Mouse (Mus musculus) gastrocnemius, postnatal 14 days (tissue): ENCODE results near the gene Pip5k1c. TPM values are rescaled to one million over a fixed set of nuclear protein-coding genes. Genes with fewer than 3 reads are reported as not detected.

Experiments used
- DNase-seq: peaks from one replicate; pipeline ENCODE4 v3.0.0; 2021; ENCODE audit warnings: mixed read lengths
- intact Hi-C: fragments of 180-260 bp; cut with DNase I; formaldehyde crosslinking; loops from one replicate; pipeline ENCODE4 v1.15.1; 2025; ENCODE audit warnings: low total_unique reads
- total RNA-seq, 2 experiments: library from RNA; stranded (reverse); gene quantifications; 2 replicates each; pipeline ENCODE4 v1.2.3; 2021

Pip5k1c gene
- total RNA-seq, 2 experiments from 2014 or later, result 18.5 to 22.8 TPM

DNA sequence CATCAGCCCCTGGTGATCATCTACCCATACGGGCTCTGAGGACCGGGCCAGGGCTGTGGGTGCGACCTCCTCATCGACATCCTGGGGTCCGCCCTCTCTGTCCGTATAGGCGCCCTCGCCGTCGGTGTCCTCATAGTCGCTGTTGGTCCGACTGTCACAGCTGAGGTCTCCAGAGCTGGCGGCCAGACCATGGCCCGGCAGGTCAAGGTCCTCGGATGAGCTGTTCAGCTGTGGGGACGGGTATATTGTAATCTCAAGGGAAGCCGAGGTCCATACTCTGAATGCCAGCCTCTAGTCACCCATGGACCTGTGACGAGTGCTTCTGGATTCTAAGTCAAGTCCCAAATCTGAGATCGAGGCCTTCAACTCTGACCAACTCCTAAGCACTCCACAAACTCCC lies 18.9 kb upstream of the Pip5k1c start:
- intact Hi-C loops, result no loop called here
- no peak for DNase-seq

DNA sequence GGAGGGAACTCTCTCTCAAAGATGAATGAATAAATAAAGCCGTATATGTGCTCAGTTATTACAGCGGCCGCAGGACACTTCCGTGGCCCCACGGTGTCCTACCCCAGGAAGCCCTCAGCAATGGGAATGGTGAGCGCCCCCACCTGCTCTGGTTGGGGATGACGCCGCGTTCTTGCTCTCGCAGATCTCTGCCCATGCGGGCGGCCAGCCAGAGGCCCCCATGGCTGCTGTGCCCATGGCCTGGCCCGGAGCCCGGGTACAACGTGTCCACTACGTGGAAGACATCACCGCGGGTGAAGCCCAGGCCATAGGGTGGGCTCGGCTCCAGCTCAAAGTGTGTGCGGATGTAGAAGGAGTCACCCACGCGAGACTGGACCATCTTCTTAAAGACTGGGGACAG lies 15.1 kb upstream of the Pip5k1c start:
- intact Hi-C loops, result no loop called here
- no peak for DNase-seq

DNA sequence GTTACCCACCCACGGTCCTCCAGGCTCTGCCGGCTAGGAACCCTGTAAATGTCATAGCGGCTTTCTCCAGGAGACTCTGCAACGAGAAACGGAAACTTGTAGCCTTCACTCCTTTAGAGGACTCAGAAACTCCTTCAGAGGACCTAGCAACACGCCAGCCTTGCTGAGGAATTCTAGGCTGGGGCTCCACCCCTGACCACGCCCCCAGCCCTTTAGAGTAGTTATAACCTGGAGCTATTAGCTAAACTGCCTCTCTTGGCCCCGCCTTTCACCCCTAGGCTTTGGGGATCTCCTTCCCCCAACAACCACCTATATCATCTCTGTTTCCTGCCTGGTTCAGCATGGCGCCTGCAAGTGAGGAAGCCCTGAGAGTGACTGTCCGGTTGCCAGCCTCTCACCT lies 13.3 kb upstream of the Pip5k1c start:
- DNase-seq, result no peak
- intact Hi-C loops, result no loop called here

- DNase-seq, result no peak
- intact Hi-C loops, result loop anchor here (10.0 kb wide), 1 partner anchor 171 kb away; the partner anchor contains the start of gene Nfic
Observed at GRCm38 (mm10) chr10:81284189-81284588, 8.6 kb upstream of the Pip5k1c start.

- no peak for DNase-seq
- intact Hi-C loops, result loop anchor here (5.0 to 10.0 kb wide), 2 partner anchors 68 to 170 kb away; partner anchors contain the start of genes Hmg20b and Nfic
Observed at GRCm38 (mm10) chr10:81284719-81285118, 8.0 kb upstream of the Pip5k1c start.

DNA sequence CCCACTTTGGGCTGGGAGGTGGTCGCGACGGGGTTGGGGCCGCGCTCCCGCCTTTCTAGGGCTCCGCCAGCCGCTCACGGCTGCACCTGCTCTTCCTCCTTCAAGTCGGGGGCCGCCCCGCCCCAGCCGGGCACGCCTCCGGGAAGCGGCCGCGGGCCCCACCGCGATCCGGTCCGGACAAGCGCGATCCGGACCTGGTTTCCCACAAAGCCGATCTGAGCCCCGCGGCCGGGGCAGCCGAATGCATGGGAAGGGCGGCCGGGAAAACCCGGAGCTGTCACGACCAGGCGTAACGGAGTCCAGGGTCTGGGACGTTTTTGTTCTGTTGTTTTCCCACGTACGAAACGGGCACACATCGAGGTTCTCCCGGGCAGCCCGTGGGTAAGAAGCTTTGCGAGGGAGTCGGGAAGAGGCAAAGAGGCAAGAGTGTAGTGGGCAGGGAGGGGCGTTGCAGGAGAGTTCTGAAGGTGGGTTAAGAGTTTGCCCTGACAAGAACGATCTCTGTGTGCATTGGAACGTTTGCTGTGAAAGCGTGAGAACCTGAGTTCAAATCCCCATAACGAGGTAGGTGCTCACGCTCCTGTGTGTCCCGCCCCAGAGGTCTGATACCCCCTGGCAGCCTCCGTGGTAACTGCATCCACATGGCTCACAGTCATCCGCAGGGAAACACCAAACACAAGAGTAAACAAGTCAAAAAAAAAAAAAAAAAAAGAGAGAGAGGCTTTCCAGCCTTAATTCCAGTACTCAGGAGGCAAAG lies 6.9 kb upstream of the Pip5k1c start:
- intact Hi-C loops, result loop anchor here (5.0 to 10.0 kb wide), 2 partner anchors 66 to 169 kb away; partner anchors contain the start of genes Hmg20b and Nfic
- peak; percentile 91 for DNase-seq

- DNase-seq, result no peak
- intact Hi-C loops, result loop anchor here (5.0 to 10.0 kb wide), 2 partner anchors 66 to 168 kb away; partner anchors contain the start of genes Hmg20b and Nfic
Observed at GRCm38 (mm10) chr10:81286586-81286985, 6.2 kb upstream of the Pip5k1c start.

GRCm38 (mm10) chr10:81287513-81288157 lies 5.1 kb upstream of the Pip5k1c start:
- intact Hi-C loops, result loop anchor here (5.0 to 10.0 kb wide), 2 partner anchors 65 to 167 kb away; partner anchors contain the start of genes Hmg20b and Nfic

GRCm38 (mm10) chr10:81288601-81289000 lies 4.2 kb upstream of the Pip5k1c start:
- DNase-seq, result no peak
- intact Hi-C loops, result loop anchor here (5.0 to 10.0 kb wide), 2 partner anchors 64 to 166 kb away; partner anchors contain the start of genes Hmg20b and Nfic

More at GRCm38 (mm10) chr10:81287513-81288157, 5.1 kb upstream of the Pip5k1c start:
- DNase-seq, result peak; percentile 54

DNA sequence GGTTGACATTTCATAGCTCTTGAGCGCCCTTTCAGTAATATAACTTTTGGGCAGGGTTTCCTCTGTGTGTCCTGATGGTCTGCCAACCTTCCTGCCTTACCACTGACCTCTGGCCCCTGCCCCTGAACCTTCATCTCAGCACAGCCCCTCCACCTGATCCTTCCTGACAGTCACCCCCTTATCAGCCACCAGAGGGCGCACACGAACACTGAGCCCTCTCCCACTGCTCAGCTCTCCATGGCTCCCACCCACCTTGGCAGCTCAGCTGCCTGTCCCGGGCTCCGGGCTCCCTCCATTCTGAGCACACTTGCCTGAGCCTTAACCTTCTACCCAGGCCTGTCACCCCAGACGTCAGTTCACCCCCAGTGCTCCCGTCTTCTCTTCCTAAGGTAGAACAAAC lies 3.5 kb upstream of the Pip5k1c start:
- DNase-seq, result peak; percentile 73
- intact Hi-C loops, result loop anchor here (5.0 to 10.0 kb wide), 2 partner anchors 63 to 166 kb away; partner anchors contain the start of genes Hmg20b and Nfic

- DNase-seq, result no peak
- intact Hi-C loops, result loop anchor here (5.0 to 10.0 kb wide), 2 partner anchors 62 to 165 kb away; partner anchors contain the start of genes Hmg20b and Nfic
Observed at GRCm38 (mm10) chr10:81289811-81290210, 3.0 kb upstream of the Pip5k1c start.

- intact Hi-C loops, result no loop called here
- no peak for DNase-seq
Observed at GRCm38 (mm10) chr10:81290698-81291460, 1.9 kb upstream of the Pip5k1c start.

- DNase-seq, result no peak
- intact Hi-C loops, result no loop called here
Observed at GRCm38 (mm10) chr10:81291511-81292104, 1.2 kb upstream of the Pip5k1c start, which contains the start of gene Tjp3. Tjp3 (minus strand) TSS chr10:81291581.

DNA sequence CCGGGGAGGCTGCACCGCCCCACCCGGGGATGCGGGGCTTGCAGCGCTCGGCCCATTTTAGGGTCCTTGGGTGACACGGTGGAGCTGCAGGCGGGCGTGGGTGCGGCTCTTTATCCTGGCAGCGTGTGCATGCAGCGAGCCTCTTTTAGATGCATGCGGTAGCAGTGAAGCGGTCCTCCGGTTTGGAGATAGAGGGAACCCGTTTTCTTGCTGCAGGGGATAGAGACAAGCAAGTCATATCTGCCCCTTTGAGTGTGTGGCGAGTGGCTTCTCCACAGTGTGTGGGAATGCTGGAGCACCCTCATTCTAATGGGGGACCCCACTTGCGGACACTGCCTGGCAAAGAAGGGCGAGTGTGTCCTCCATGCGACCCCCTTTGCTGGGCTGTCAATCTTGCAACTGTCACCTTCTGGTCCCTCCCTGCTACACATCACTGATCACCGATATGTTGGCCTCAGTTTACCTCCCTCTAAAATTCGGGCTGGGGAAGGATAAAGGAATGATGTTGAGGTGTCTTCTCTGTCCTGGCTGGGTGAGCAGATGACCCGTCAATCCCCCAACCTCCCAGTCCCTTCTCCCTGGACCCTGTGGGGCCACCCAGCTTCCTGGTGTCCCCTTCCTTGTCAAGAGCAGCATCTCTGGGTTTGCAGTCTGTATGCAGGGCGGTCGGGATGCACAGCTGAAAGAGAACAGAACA lies 719 bp downstream of the Pip5k1c start:
- no peak for DNase-seq
- intact Hi-C loops, result no loop called here

GRCm38 (mm10) chr10:81294442-81294841 lies 1.7 kb downstream of the Pip5k1c start:
- no peak for DNase-seq
- intact Hi-C loops, result no loop called here

DNA sequence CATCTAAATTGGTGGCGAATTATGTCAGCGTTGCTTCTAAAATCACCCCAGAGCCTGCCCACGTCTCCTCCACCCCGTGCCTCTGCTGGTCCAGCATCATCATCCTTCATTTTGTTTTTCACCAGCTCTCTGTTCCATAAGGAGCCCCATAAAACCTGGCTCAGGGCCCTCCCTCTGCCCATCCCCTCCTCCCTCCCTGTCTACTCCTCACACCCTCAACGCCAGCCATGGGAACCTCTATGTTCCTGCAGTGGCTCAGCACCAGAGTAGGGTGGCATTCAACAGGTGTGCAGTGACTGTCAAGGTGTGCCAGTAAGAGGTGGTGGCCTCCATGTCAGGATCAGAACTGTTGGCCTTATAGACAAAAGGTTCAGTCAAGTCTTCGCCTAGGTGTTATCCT lies 2.4 kb downstream of the Pip5k1c start:
- DNase-seq, result no peak
- intact Hi-C loops, result no loop called here

- intact Hi-C loops, result no loop called here
- no peak for DNase-seq
Observed at GRCm38 (mm10) chr10:81297246-81297645, 4.5 kb downstream of the Pip5k1c start.

DNA sequence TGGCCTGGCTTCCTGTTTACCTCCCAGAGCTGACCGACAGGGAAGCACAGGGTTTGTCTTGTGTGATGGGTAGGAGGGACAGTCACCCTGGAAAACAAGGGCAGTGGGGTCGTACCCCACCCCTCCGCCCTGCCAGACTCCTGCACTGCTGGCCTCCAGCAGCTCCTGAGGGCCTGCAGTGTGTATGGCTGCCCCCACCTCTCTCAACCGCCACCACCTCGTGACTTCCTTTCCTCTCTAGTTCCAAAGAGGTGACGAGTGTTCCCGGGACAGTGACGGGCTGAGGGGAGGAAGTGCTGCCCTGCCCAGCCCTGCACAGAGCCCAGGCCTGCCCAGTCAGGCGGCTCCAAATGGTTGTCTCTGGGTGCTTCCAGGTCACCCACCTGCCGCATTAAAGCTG lies 5.1 kb downstream of the Pip5k1c start:
- DNase-seq, result peak; percentile 48
- intact Hi-C loops, result no loop called here
